Comparison of ENCODE assay signal across 29 mouse cellular contexts in genomic region chr19:44308611-44309246, GRCm38 (mm10). TPM values are rescaled to one million over a fixed set of nuclear protein-coding genes. Genes with fewer than 3 reads are reported as not detected.
A peak's percentile ranks its signal among the peaks of the same experiment; 100 is the strongest.
DNase-seq lines count a peak whose midpoint lies in the region; TF ChIP-seq lines count a peak whose summit lies in the region.
"Had no signal": no experiment of that assay in that cellular context is flagged by ENCODE, and none has a peak within 500 bp of the region (broad histone marks: within the 10 kb centered on the region; RNA-seq: fewer than 3 reads in every experiment).

No protein-coding gene starts in this region.

- peak; percentile 9 for DNase-seq in heart, adult 11 months
- DNase-seq in heart, adult 18-20 months, result no peak
- DNase-seq in layer of hippocampus, adult 9-11 months, result peak; percentile 1
- no peak for DNase-seq in layer of hippocampus, adult 2 months (ENCODE audit: low spot score in 2 of 2)
- DNase-seq in MEL (ENCODE audit: low read depth, low spot score), result peak; percentile 69
- no peak for DNase-seq in thymus, postnatal 25 days
- DNase-seq: adrenal gland, postnatal 25 days; cerebellum, adult 18-20 months; cerebellum, postnatal 14 days; gastrocnemius, adult 2 months; gastrocnemius, postnatal 36 days; heart, postnatal 36 days; kidney, adult 2 months; kidney, postnatal 4 days; lung, adult 18-20 months; lung, postnatal 4 days; midbrain, embryonic 14.5 days; right cerebral cortex, adult 18-20 months; spleen, adult 18-20 months; thymus, postnatal 14 days had no signal

- H3K4me1 ChIP-seq in MEL (ENCODE audit: control insufficient read depth in 1 of 2, insufficient read depth in 2 of 2, low read length in 2 of 2), result peaks cover 0 to 15% of the 10 kb centered on the region in 2 experiments; a peak in 2 of 4 replicates

- no peaks in the 10 kb centered on the region for H3K79me2 ChIP-seq in MEL (ENCODE audit: control insufficient read depth, insufficient read depth, low read length, poor library complexity)
- peaks cover 28% of the 10 kb centered on the region for H3K79me2 ChIP-seq in myocyte (ENCODE audit: control insufficient read depth, insufficient read depth)

- H3K4me2 ChIP-seq in myocyte (ENCODE audit: low read depth), result no peak overlapping the region
- H3K4me2 ChIP-seq: heart, embryonic 15.5 days; hindbrain, embryonic 13.5 days; limb, embryonic 13.5 days; liver, embryonic 12.5 days; neural tube, embryonic 15.5 days had no signal

- H3K27ac ChIP-seq in layer of hippocampus, adult 2 months, result no peak overlapping the region
- H3K27ac ChIP-seq in MEL (ENCODE audit: control insufficient read depth, low read depth, low read length), result no peak overlapping the region
- H3K27ac ChIP-seq: gastrocnemius, adult 2 months; heart, embryonic 15.5 days; hindbrain, embryonic 13.5 days; limb, embryonic 13.5 days; liver, embryonic 12.5 days; neural tube, embryonic 15.5 days had no signal

- H3ac ChIP-seq in myocyte (ENCODE audit: control insufficient read depth, insufficient read length), result no peak overlapping the region

- H3K4me3 ChIP-seq in layer of hippocampus, adult 2 months, result no peak overlapping the region
- H3K4me3 ChIP-seq in MEL (ENCODE audit: control insufficient read depth in 1 of 2, insufficient read depth in 1 of 2, low read depth in 2 of 2, low read length in 2 of 2) (no peak overlapping the region), myocyte (no peak overlapping the region)
- H3K4me3 ChIP-seq: gastrocnemius, adult 2 months; heart, embryonic 15.5 days; hindbrain, embryonic 13.5 days; limb, embryonic 13.5 days; liver, embryonic 12.5 days; megakaryocyte, embryonic 14.5 days; neural tube, embryonic 15.5 days had no signal

- no peak for TF ChIP-seq EP300 in MEL (IDR thresholded peaks at IDR 0.05; ENCODE audit: low read depth in 1 of 2, low read length in 2 of 2)

- no peaks in the 10 kb centered on the region for H3K9me3 ChIP-seq in MEL (replicated peaks; ENCODE audit: insufficient read depth, low read length)
- H3K9me3 ChIP-seq: heart, embryonic 15.5 days; hindbrain, embryonic 13.5 days; limb, embryonic 13.5 days; liver, embryonic 12.5 days; megakaryocyte, embryonic 14.5 days; neural tube, embryonic 15.5 days had no signal

- TF ChIP-seq RAD21 in MEL (IDR thresholded peaks at IDR 0.05; ENCODE audit: low read depth, low read length), result no peak

- TF ChIP-seq CTCF in layer of hippocampus, adult 2 months (conservative IDR thresholded peaks at IDR 0.05), result no peak
- TF ChIP-seq CTCF in MEL (IDR thresholded peaks at IDR 0.05 in 2 of 3, conservative IDR thresholded peaks at IDR 0.05 in 1 of 3; ENCODE audit: control insufficient read depth in 1 of 3, insufficient read depth in 1 of 3, low read depth in 2 of 3, low read length in 3 of 3, poor library complexity in 1 of 3, severe bottlenecking in 1 of 3), result no peak

- TF ChIP-seq POLR2A in MEL (IDR thresholded peaks at IDR 0.05; ENCODE audit: control insufficient read depth in 1 of 2, insufficient read depth in 1 of 2, low read depth in 1 of 2, low read length in 2 of 2, poor library complexity in 1 of 2) (peak in 1 of 2 experiments; percentile 59; a peak in 1 of 4 replicates), myocyte (IDR thresholded peaks at IDR 0.05; ENCODE audit: insufficient read length, low read depth) (no peak)

- H3K9ac ChIP-seq in MEL (ENCODE audit: control insufficient read depth, low read depth, low read length, poor library complexity, severe bottlenecking), result no peak overlapping the region
- H3K9ac ChIP-seq: heart, embryonic 15.5 days; hindbrain, embryonic 13.5 days; limb, embryonic 13.5 days; liver, embryonic 12.5 days; neural tube, embryonic 15.5 days had no signal

- H3K36me3 ChIP-seq in MEL (ENCODE audit: control insufficient read depth in 1 of 2, insufficient read depth in 2 of 2, low read length in 2 of 2) (peaks cover 11 to 24% of the 10 kb centered on the region in 2 experiments), myocyte (ENCODE audit: control insufficient read depth, insufficient read depth) (peaks cover 51% of the 10 kb centered on the region)

- H3K27me3 ChIP-seq in MEL (ENCODE audit: control insufficient read depth in 1 of 2, insufficient read depth in 2 of 2, low read length in 2 of 2) (no peaks in the 10 kb centered on the region), myocyte (ENCODE audit: control insufficient read depth, insufficient read depth, insufficient read length) (no peaks in the 10 kb centered on the region)
- H3K27me3 ChIP-seq: heart, embryonic 15.5 days; hindbrain, embryonic 13.5 days; limb, embryonic 13.5 days; liver, embryonic 12.5 days; megakaryocyte, embryonic 14.5 days; neural tube, embryonic 15.5 days had no signal

TF ChIP-seq in MEL, 35 proteins besides CTCF, POLR2A, EP300 and RAD21:
- TF ChIP-seq POLR2AphosphoS2 (IDR thresholded peaks at IDR 0.05; ENCODE audit: low read length), result 0 out of 2 replicates have a peak, but pooled peaks have one; percentile 4
- TF ChIP-seq TCF12 (IDR thresholded peaks at IDR 0.05; ENCODE audit: low read depth, low read length), result no peak
- no peak for TF ChIP-seq MAZ (IDR thresholded peaks at IDR 0.05; ENCODE audit: low read depth, low read length)

TF ChIP-seq in myocyte, 11 proteins besides CTCF, POLR2A, EP300 and RAD21:
- TF ChIP-seq CEBPB (IDR thresholded peaks at IDR 0.05; ENCODE audit: insufficient read depth, poor library complexity, severe bottlenecking), result no peak
- no peak for TF ChIP-seq MYOG (IDR thresholded peaks at IDR 0.05; ENCODE audit: control insufficient read depth in 1 of 3, insufficient read depth in 1 of 3, insufficient read length in 2 of 3, low read depth in 2 of 3)
- TF ChIP-seq MYOD1 (IDR thresholded peaks at IDR 0.05; ENCODE audit: control insufficient read depth in 1 of 3, insufficient read length in 2 of 3, low read depth in 2 of 3), result no peak
- no peak for TF ChIP-seq USF1 (IDR thresholded peaks at IDR 0.05; ENCODE audit: low read depth)
- TF ChIP-seq POLR2AphosphoS2 (IDR thresholded peaks at IDR 0.05; ENCODE audit: insufficient read length, low read depth), result peak; percentile 86

RNA-seq across cellular contexts. Expression of gene Scd2, which starts 15.3 kb away (rescaled TPM):
- total RNA-seq in heart, adult 18-20 months (2021), result 1 to 10 TPM; 9.1 to 9.4 TPM
- 100 to 1,000 TPM; 597 to 622 TPM for total RNA-seq in layer of hippocampus, adult 2 months (2021)
- 392 and 554 TPM in 2 replicates for total RNA-seq in MEL (2012; rRNA removed)
- 100 to 1,000 TPM in 1 of 2 experiments, 10 to 100 TPM in 1; 47.4 to 593 TPM for polyA plus RNA-seq in MEL (2012; ENCODE audit: insufficient read depth in 1 of 2, insufficient read length in 2 of 2, low read depth in 1 of 2, low replicate concordance in 2 of 2, missing spikeins in 1 of 2)
- polyA plus RNA-seq in myocyte (2012; fragmentation: generic; extraction: Trizol), result 868 TPM

RNA-seq across cellular contexts. Expression of gene Scd4, which starts 24.2 kb away (rescaled TPM):
- 1 to 10 TPM; 4.3 to 7.8 TPM for total RNA-seq in heart, adult 18-20 months (2021)
- 1 to 10 TPM; 2.3 to 2.5 TPM for total RNA-seq in layer of hippocampus, adult 2 months (2021)
- total RNA-seq in MEL (2012; rRNA removed), result 0.16 and 0.31 TPM in 2 replicates
- polyA plus RNA-seq in MEL (2012; ENCODE audit: insufficient read depth in 1 of 2, insufficient read length in 2 of 2, low read depth in 1 of 2, low replicate concordance in 2 of 2, missing spikeins in 1 of 2) (under 1 TPM in 1 of 2 experiments, not detected in 1; 0.36 TPM), myocyte (2012; fragmentation: generic; extraction: Trizol) (0.16 TPM)
- total RNA-seq: monocyte, adult 5-6 weeks had no signal
- polyA plus RNA-seq: embryonic facial prominence, embryonic 11.5 days had no signal

Comparison
In these comparisons a context has a peak if more than half of its experiments do, and no peak if none do; other contexts are left out.
1. DNase-seq: peak in heart, adult 11 months (single experiment), layer of hippocampus, adult 9-11 months (single experiment) and MEL (single experiment); none in heart, adult 18-20 months (0 of 2), layer of hippocampus, adult 2 months (0 of 2) and thymus, postnatal 25 days (single experiment).
2. RNA of gene Scd2, which starts 15.3 kb away (total RNA-seq): 597 to 622 TPM in layer of hippocampus, adult 2 months and 392 to 554 TPM in MEL; 9.1 to 9.4 TPM in heart, adult 18-20 months; every median in the first group is over 10 times any median in the second.